Mouse (Mus musculus) layer of hippocampus, postnatal 25 days (tissue): ENCODE measurements around the gene Nr3c2. TPM values are rescaled to one million over a fixed set of nuclear protein-coding genes. Genes with fewer than 3 reads are reported as not detected.

Source experiments
- DNase-seq, 2 experiments: peaks; one replicate each; pipeline ENCODE4 v3.0.0; 2022; ENCODE audit warnings: mixed read lengths in 2 of 2, low spot score in 1 of 2; ENCODE audit errors: extremely low spot score in 1 of 2
- total RNA-seq, 2 experiments: library from RNA; stranded (reverse); gene quantifications; 2 replicates each; pipeline ENCODE4 v1.2.3; 2021

Nr3c2 gene
- total RNA-seq, 2 experiments from 2014 or later: 133 to 181 TPM

GRCm38 (mm10) chr8:77154496-77154895 lies 255.3 kb downstream of the Nr3c2 start:
- no peak for DNase-seq

- DNase-seq: no peak
Measured at GRCm38 (mm10) chr8:77169320-77169719, 270.1 kb downstream of the Nr3c2 start.

GRCm38 (mm10) chr8:77169757-77170438 lies 270.7 kb downstream of the Nr3c2 start:
- no peak for DNase-seq

GRCm38 (mm10) chr8:77170439-77170759 lies 271.2 kb downstream of the Nr3c2 start:
- no peak for DNase-seq

GRCm38 (mm10) chr8:77173075-77173657 lies 273.9 kb downstream of the Nr3c2 start:
- DNase-seq: no peak

- DNase-seq: no peak
Measured at GRCm38 (mm10) chr8:77173736-77174135, 274.5 kb downstream of the Nr3c2 start.

- no peak for DNase-seq
Measured at GRCm38 (mm10) chr8:77175471-77175870, 276.2 kb downstream of the Nr3c2 start.

GRCm38 (mm10) chr8:77176343-77176742 lies 277.1 kb downstream of the Nr3c2 start:
- DNase-seq: no peak

- DNase-seq: no peak
Measured at GRCm38 (mm10) chr8:77185816-77186215, 286.6 kb downstream of the Nr3c2 start.

GRCm38 (mm10) chr8:77186914-77187536 lies 287.8 kb downstream of the Nr3c2 start:
- no peak for DNase-seq

- DNase-seq: no peak
Measured at GRCm38 (mm10) chr8:77187748-77188147, 288.5 kb downstream of the Nr3c2 start.

- no peak for DNase-seq
Measured at GRCm38 (mm10) chr8:77188298-77188697, 289.1 kb downstream of the Nr3c2 start.

- DNase-seq: peak in 1 of 2 experiments; percentile 24
Measured at GRCm38 (mm10) chr8:77189318-77189717, 290.1 kb downstream of the Nr3c2 start.

- DNase-seq: no peak
Measured at GRCm38 (mm10) chr8:77190393-77190792, 291.2 kb downstream of the Nr3c2 start.

GRCm38 (mm10) chr8:77209297-77209696 lies 310.1 kb downstream of the Nr3c2 start:
- no peak for DNase-seq

GRCm38 (mm10) chr8:77213893-77214464 lies 314.7 kb downstream of the Nr3c2 start:
- DNase-seq: no peak

- no peak for DNase-seq
Measured at GRCm38 (mm10) chr8:77214665-77215064, 315.4 kb downstream of the Nr3c2 start.

- no peak for DNase-seq
Measured at GRCm38 (mm10) chr8:77215191-77215590, 315.9 kb downstream of the Nr3c2 start.

GRCm38 (mm10) chr8:77223123-77223522 lies 323.9 kb downstream of the Nr3c2 start:
- no peak for DNase-seq

GRCm38 (mm10) chr8:77227742-77228141 lies 328.5 kb downstream of the Nr3c2 start:
- DNase-seq: no peak

- DNase-seq: no peak
Measured at GRCm38 (mm10) chr8:77228688-77229087, 329.4 kb downstream of the Nr3c2 start.

- no peak for DNase-seq
Measured at GRCm38 (mm10) chr8:77231211-77231610, 332.0 kb downstream of the Nr3c2 start.
